Mouse (Mus musculus): Measurements from ENCODE around the gene Gse1. TPM values are rescaled to one million over a fixed set of nuclear protein-coding genes. Genes with fewer than 3 reads are reported as not detected.

The Gse1 gene
- total RNA-seq, 2 experiments from 2014 or later: 23.9 to 24.1 TPM

GRCm38 (mm10) chr8:120371725-120372457, 143.6 kb downstream of the Gse1 start:
- DNase-seq (ENCODE audit: low spot score in 2 of 2): no peak

GRCm38 (mm10) chr8:120372684-120373083, 144.4 kb downstream of the Gse1 start:
- no peak for DNase-seq (ENCODE audit: low spot score in 2 of 2)

- DNase-seq (ENCODE audit: low spot score in 2 of 2): no peak
These were observed 145.4 kb downstream of the Gse1 start for GRCm38 (mm10) chr8:120373621-120374020.

GRCm38 (mm10) chr8:120374070-120374469, 145.8 kb downstream of the Gse1 start:
- DNase-seq (ENCODE audit: low spot score in 2 of 2): no peak

GRCm38 (mm10) chr8:120374514-120374913, 146.3 kb downstream of the Gse1 start:
- DNase-seq (ENCODE audit: low spot score in 2 of 2): no peak

- no peak for DNase-seq (ENCODE audit: low spot score in 2 of 2)
These were observed 146.9 kb downstream of the Gse1 start for GRCm38 (mm10) chr8:120375170-120375569.

- no peak for DNase-seq (ENCODE audit: low spot score in 2 of 2)
These were observed 148.0 kb downstream of the Gse1 start for GRCm38 (mm10) chr8:120376215-120376614.

GRCm38 (mm10) chr8:120376847-120377802, 148.9 kb downstream of the Gse1 start:
- no peak for DNase-seq (ENCODE audit: low spot score in 2 of 2)

GRCm38 (mm10) chr8:120377803-120378189, 149.5 kb downstream of the Gse1 start:
- no peak for DNase-seq (ENCODE audit: low spot score in 2 of 2)

GRCm38 (mm10) chr8:120378306-120378705, 150.1 kb downstream of the Gse1 start:
- DNase-seq (ENCODE audit: low spot score in 2 of 2): peak in 1 of 2 experiments; percentile 46

GRCm38 (mm10) chr8:120379015-120379414, 150.8 kb downstream of the Gse1 start:
- DNase-seq (ENCODE audit: low spot score in 2 of 2): no peak

GRCm38 (mm10) chr8:120381865-120382264, 153.6 kb downstream of the Gse1 start:
- DNase-seq (ENCODE audit: low spot score in 2 of 2): no peak

GRCm38 (mm10) chr8:120382436-120383203, 154.4 kb downstream of the Gse1 start:
- peak; percentile 67 to 72 for DNase-seq (ENCODE audit: low spot score in 2 of 2)

- DNase-seq (ENCODE audit: low spot score in 2 of 2): no peak
These were observed 154.9 kb downstream of the Gse1 start for GRCm38 (mm10) chr8:120383204-120383560.

- no peak for DNase-seq (ENCODE audit: low spot score in 2 of 2)
These were observed 155.5 kb downstream of the Gse1 start for GRCm38 (mm10) chr8:120383713-120384112.

GRCm38 (mm10) chr8:120384745-120385144, 156.5 kb downstream of the Gse1 start:
- no peak for DNase-seq (ENCODE audit: low spot score in 2 of 2)

GRCm38 (mm10) chr8:120388246-120388645, 160.0 kb downstream of the Gse1 start:
- no peak for DNase-seq (ENCODE audit: low spot score in 2 of 2)

GRCm38 (mm10) chr8:120390598-120390997, 162.3 kb downstream of the Gse1 start:
- DNase-seq (ENCODE audit: low spot score in 2 of 2): no peak

- DNase-seq (ENCODE audit: low spot score in 2 of 2): no peak
These were observed 163.6 kb downstream of the Gse1 start for GRCm38 (mm10) chr8:120391856-120392255.

GRCm38 (mm10) chr8:120393085-120393484, 164.8 kb downstream of the Gse1 start:
- no peak for DNase-seq (ENCODE audit: low spot score in 2 of 2)

- DNase-seq (ENCODE audit: low spot score in 2 of 2): no peak
These were observed 165.6 kb downstream of the Gse1 start for GRCm38 (mm10) chr8:120393871-120394275.
